Mouse (Mus musculus) embryonic facial prominence, embryonic 10.5 days (tissue): ENCODE measurements at regions not wholly inside any gene's neighbourhood (a gene's known extent, or its start where the extent isn't known, plus 50 kb on each side); places are given as distances from the start of the nearest gene placed in this dataset.
A peak's percentile ranks its signal among the peaks of the same experiment; 100 is the strongest.

Source experiments
- DNase-seq: peaks from one replicate; pipeline ENCODE4 v3.0.0-alpha.2; 2017; ENCODE audit warnings: low spot score
- H3K27ac ChIP-seq: fragments of 300-500 bp; sonication (generic); replicated peaks from 2 replicates; pipeline ENCODE4 v1.5.1; 2016; ENCODE audit warnings: mild to moderate bottlenecking
- H3K27me3 ChIP-seq: fragments of 300-500 bp; sonication (generic); replicated peaks from 2 replicates; pipeline ENCODE4 v1.6.1; 2016; ENCODE audit warnings: low read depth, mild to moderate bottlenecking; ENCODE audit not compliant: poor library complexity, severe bottlenecking
- H3K36me3 ChIP-seq: fragments of 300-500 bp; sonication (generic); replicated peaks from 2 replicates; pipeline ENCODE4 v1.6.1; 2016; ENCODE audit warnings: mild to moderate bottlenecking, moderate library complexity
- H3K4me1 ChIP-seq: fragments of 300-500 bp; sonication (generic); 2 replicates; pipeline ENCODE4 v1.6.1; 2016
- H3K4me3 ChIP-seq: fragments of 300-500 bp; sonication (generic); 2 replicates; pipeline ENCODE4 v1.5.1; 2016; ENCODE audit warnings: mild to moderate bottlenecking, moderate library complexity
- H3K9me3 ChIP-seq: fragments of 300-500 bp; sonication (generic); 2 replicates; pipeline ENCODE4 v1.6.1; 2016; ENCODE audit warnings: mild to moderate bottlenecking
- WGBS: fragments of 180-500 bp; shearing (Covaris S2); methylation state at CpG from one replicate; pipeline ENCODE4 v1.1.7; 2016; 5-methylcytosine and 5-hydroxymethylcytosine counted together

GRCm38 (mm10) chr15:11774717-11775116 lies 132.4 kb downstream of the Npr3 start:
- Histone ChIP-seq H3K36me3 (no peaks in the 10 kb centered on the region), H3K27me3 (no peaks in the 10 kb centered on the region), H3K27ac (no peak overlapping the region), H3K4me3 (no peak overlapping the region), H3K4me1 (no peaks in the 10 kb centered on the region; the same call in 1 of the 2 replicates), H3K9me3 (no peaks in the 10 kb centered on the region)
- 25% methylated on average over 5 of the region's 5 CpGs for WGBS
- DNase-seq = peak; percentile 33

DNA sequence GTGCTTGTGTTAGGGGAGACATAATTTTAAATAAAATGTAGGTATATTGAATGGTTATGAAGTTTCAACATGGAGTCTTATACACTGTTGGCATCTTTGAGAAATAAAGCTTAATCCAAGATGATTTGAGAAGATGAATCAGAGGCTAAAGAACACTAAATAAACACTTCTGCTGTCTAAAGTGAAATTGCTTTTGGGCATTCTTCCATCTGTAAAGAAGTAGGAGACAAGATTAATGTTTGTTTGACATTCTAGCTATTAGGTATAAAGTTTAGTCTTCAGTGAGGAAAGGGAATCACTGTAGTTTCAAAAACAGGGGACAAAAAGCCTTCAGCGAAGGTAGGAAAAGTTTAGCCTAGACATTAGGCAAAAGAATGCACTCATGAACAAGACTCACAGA lies 136.5 kb downstream of the Npr3 start:
- Histone ChIP-seq H3K27me3 (no peaks in the 10 kb centered on the region), H3K27ac (no peak overlapping the region), H3K4me3 (no peak overlapping the region), H3K9me3 (no peaks in the 10 kb centered on the region), H3K4me1 (no peaks in the 10 kb centered on the region; the same call in 1 of the 2 replicates), H3K36me3 (no peaks in the 10 kb centered on the region)
- no peak for DNase-seq
- 80% methylated on average over 1 of the region's 1 CpGs for WGBS

DNA sequence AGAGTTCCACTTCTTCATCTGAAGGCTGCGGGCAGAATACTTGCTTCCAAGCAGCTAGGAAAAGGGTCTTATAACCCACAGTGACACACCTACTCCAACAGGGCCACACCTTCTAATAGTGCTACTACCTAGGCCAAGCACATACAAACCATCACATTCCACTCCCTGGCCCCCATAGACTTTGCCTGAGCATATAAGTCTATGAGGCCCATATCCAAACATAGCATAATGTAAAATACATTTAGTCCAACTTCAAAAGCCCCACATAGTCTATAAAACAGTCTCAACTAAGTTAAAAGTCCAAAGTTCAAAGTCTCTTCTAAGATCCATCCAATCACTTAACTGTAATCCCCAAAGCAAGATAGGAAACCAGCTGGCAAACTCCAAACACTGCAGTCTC lies 149.1 kb downstream of the Npr3 start:
- no peak for DNase-seq
- WGBS = 90% methylated on average over 1 of the region's 1 CpGs
- no peaks in the 10 kb centered on the region for H3K4me1 ChIP-seq

DNA sequence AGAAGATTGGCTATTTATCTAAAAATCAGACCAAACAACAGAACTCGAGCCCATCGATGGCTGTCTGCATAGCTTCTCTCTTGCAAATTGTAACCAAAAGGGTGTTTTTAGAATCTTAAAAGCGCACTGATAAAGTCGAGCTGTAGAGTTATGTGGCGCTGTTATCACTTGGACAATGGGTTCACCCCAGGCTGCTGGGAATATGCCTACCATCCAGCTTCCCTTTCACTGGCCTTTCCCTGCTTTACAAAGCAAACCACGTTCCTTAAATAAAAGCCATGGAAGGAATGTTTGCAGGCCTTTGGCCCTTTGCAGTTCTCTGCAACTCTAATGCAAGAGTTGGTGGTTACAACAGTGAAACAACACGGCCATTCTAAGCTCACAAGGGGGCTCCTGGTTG lies 150.3 kb downstream of the Npr3 start:
- Histone ChIP-seq H3K4me1 (no peaks in the 10 kb centered on the region), H3K27me3 (no peaks in the 10 kb centered on the region), H3K4me3 (no peak overlapping the region), H3K27ac (no peak overlapping the region), H3K36me3 (no peaks in the 10 kb centered on the region), H3K9me3 (no peaks in the 10 kb centered on the region)
- no peak for DNase-seq
- 77% methylated on average over 7 of the region's 7 CpGs for WGBS

More for the DNA sequence above, 149.1 kb downstream of the Npr3 start:
- Histone ChIP-seq H3K27ac (no peak overlapping the region), H3K36me3 (no peaks in the 10 kb centered on the region), H3K27me3 (no peaks in the 10 kb centered on the region), H3K9me3 (no peaks in the 10 kb centered on the region), H3K4me3 (no peak overlapping the region)

DNA sequence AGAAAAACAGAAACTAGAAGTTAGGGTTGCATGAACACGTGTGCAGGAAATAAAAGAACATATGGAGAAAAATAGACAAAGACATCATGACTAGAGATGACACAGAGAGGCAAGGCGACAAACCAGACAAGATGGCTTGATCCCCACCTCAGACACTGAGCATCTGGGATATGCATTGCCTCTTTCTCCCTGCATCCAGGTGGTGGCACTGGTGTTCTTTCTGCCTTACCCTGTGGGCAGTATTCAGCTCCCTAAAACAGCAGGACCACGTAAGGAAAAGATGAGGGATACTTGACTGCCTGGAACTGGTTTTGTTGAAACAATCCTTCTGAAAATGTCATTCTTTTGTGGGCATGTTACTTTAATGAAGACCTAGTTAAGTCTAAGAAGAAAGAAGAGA lies 153.9 kb downstream of the Npr3 start:
- H3K4me1 ChIP-seq = no peaks in the 10 kb centered on the region
- H3K4me3 ChIP-seq = no peak overlapping the region
- peak; percentile 53 for DNase-seq
- H3K9me3 ChIP-seq = no peaks in the 10 kb centered on the region
- no peaks in the 10 kb centered on the region for H3K27me3 ChIP-seq
- H3K27ac ChIP-seq = no peak overlapping the region
- WGBS = 20% methylated on average over 3 of the region's 3 CpGs
- H3K36me3 ChIP-seq = no peaks in the 10 kb centered on the region

GRCm38 (mm10) chr15:11750893-11751292 lies 156.2 kb downstream of the Npr3 start:
- H3K27me3 ChIP-seq = no peaks in the 10 kb centered on the region
- no peak for DNase-seq
- no peaks in the 10 kb centered on the region for H3K9me3 ChIP-seq
- no peaks in the 10 kb centered on the region for H3K4me1 ChIP-seq
- WGBS = 74% methylated on average over 5 of the region's 5 CpGs
- no peak overlapping the region for H3K4me3 ChIP-seq
- H3K36me3 ChIP-seq = no peaks in the 10 kb centered on the region
- H3K27ac ChIP-seq = no peak overlapping the region

DNA sequence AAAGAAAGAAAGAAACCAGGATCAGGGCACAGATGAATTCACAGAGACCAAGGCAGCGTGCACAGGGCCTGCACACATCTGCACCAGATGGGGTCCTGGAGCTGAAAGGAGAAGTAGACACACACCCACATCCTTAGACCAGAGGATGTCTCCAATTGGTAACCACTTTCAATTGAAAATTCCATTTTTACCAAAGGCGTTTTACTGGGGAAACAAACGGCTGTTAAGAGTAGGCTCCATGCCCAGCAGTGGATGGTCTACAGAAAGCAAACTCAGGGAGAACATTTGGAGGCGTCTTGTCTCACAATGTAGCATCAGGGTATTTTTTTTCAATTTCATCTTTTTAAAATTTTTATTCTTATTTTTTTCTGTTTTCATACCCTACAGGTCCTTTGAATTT lies 157.6 kb downstream of the Npr3 start:
- WGBS = 92% methylated on average over 4 of the region's 4 CpGs
- Histone ChIP-seq H3K36me3 (no peaks in the 10 kb centered on the region), H3K27ac (no peak overlapping the region), H3K27me3 (no peaks in the 10 kb centered on the region), H3K4me1 (peaks cover 6% of the 10 kb centered on the region; the same call in 1 of the 2 replicates), H3K4me3 (no peak overlapping the region), H3K9me3 (no peaks in the 10 kb centered on the region)
- no peak for DNase-seq

GRCm38 (mm10) chr15:11748306-11748705 lies 158.8 kb downstream of the Npr3 start:
- 92% methylated on average over 2 of the region's 2 CpGs for WGBS
- H3K36me3 ChIP-seq = no peaks in the 10 kb centered on the region
- H3K9me3 ChIP-seq = no peaks in the 10 kb centered on the region
- DNase-seq = no peak
- H3K27ac ChIP-seq = no peak overlapping the region
- no peak overlapping the region for H3K4me3 ChIP-seq
- peaks cover 5% of the 10 kb centered on the region; the same call in 1 of the 2 replicates for H3K27me3 ChIP-seq
- peaks cover 8% of the 10 kb centered on the region; the same call in 1 of the 2 replicates for H3K4me1 ChIP-seq

DNA sequence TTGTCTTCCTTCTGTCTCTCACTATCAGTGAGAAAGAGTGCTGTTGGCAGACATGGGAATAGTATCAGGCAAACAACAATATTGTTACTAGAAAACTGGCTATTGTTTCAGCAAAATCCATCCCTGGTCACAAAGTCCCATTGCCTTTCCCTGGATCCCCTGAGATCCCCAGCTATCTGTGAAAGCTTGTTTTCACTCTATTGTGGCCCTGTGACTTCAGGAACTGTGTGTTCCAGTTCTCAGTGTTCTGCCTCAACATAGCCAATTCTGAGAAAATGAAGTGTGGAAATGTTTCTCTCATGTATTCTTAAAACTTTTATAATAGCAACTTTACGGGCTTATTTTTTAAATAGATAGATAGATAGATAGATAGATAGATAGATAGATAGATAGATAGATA lies 160.3 kb downstream of the Npr3 start:
- Histone ChIP-seq H3K9me3 (no peaks in the 10 kb centered on the region), H3K27me3 (peaks cover 16% of the 10 kb centered on the region; the same call in 1 of the 2 replicates), H3K4me3 (no peak overlapping the region), H3K36me3 (no peaks in the 10 kb centered on the region), H3K4me1 (peaks cover 22% of the 10 kb centered on the region), H3K27ac (no peak overlapping the region)
- WGBS = 95% methylated on average over 1 of the region's 1 CpGs
- DNase-seq = no peak

GRCm38 (mm10) chr15:11745629-11746372 lies 161.3 kb downstream of the Npr3 start:
- H3K36me3 ChIP-seq = no peaks in the 10 kb centered on the region
- DNase-seq = no peak
- H3K4me3 ChIP-seq = no peak overlapping the region
- WGBS = 84% methylated on average over 9 of the region's 9 CpGs
- peaks cover 22% of the 10 kb centered on the region; the same call in 1 of the 2 replicates for H3K27me3 ChIP-seq
- peaks cover 28% of the 10 kb centered on the region for H3K4me1 ChIP-seq
- H3K27ac ChIP-seq = no peak overlapping the region
- H3K9me3 ChIP-seq = no peaks in the 10 kb centered on the region

DNA sequence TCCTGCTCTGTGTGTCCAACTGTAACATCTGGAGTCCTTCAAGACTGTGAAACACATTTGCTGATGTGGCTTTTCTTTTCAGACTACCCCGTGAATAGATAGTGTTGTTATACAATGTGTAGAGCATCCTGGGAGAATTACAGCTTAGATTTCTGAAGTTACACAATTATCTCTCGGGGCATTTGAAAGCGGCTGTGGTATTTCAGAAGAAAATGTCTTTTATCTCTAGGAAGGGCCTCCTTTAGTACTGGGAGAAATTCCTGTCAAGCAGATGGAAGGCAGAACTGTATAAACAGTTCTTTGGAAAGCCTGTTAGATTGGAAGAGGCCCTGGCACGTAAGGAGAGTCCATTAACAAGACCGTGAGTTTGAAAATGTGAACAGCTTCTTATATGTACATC lies 162.2 kb downstream of the Npr3 start:
- Histone ChIP-seq H3K27ac (no peak overlapping the region), H3K4me3 (no peak overlapping the region), H3K4me1 (peaks cover 28% of the 10 kb centered on the region), H3K36me3 (no peaks in the 10 kb centered on the region), H3K9me3 (no peaks in the 10 kb centered on the region), H3K27me3 (peaks cover 22% of the 10 kb centered on the region; the same call in 1 of the 2 replicates)
- DNase-seq = no peak
- 46% methylated on average over 5 of the region's 5 CpGs for whole genome bisulfite sequencing

DNA sequence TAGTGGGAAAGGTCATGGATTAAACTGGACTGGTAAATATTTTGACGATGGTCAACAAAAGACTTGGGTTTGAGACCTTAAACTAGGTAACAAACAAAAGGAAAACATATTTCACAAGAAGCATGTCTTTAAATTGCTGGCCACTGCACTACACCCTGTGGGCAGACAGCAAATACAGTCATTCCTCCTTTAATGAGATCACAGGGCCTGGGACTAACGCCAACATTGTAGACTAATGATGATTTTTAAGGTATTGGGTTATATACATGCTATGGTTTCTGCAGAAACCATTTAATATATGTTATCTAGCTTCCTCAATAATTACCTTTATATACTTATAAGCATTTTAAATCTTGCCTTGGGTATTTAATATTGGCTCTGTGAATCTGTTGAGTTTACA lies 162.8 kb downstream of the Npr3 start:
- no peak overlapping the region for H3K27ac ChIP-seq
- WGBS = 85% methylated on average over 2 of the region's 2 CpGs
- H3K9me3 ChIP-seq = no peaks in the 10 kb centered on the region
- H3K4me1 ChIP-seq = peaks cover 28% of the 10 kb centered on the region
- peaks cover 22% of the 10 kb centered on the region; the same call in 1 of the 2 replicates for H3K27me3 ChIP-seq
- no peak overlapping the region for H3K4me3 ChIP-seq
- DNase-seq = no peak
- H3K36me3 ChIP-seq = no peaks in the 10 kb centered on the region

- DNase-seq = no peak
- Histone ChIP-seq H3K4me3 (no peak overlapping the region), H3K9me3 (no peaks in the 10 kb centered on the region), H3K27me3 (peaks cover 22% of the 10 kb centered on the region; the same call in 1 of the 2 replicates), H3K36me3 (no peaks in the 10 kb centered on the region), H3K4me1 (peaks cover 28% of the 10 kb centered on the region), H3K27ac (no peak overlapping the region)
- WGBS = 60% methylated on average over 7 of the region's 7 CpGs
These were observed 164.3 kb downstream of the Npr3 start for GRCm38 (mm10) chr15:11742820-11743219.
